Mouse (Mus musculus) forebrain, embryonic 10.5 days (tissue): ENCODE measurements at regions not wholly inside any gene's neighbourhood (a gene's known extent, or its start where the extent isn't known, plus 50 kb on each side); places are given as distances from the start of the nearest gene placed in this dataset.

Experiments used
- DNase-seq: peaks from one replicate; pipeline ENCODE4 v3.0.0-alpha.2; 2017; ENCODE audit warnings: low spot score; ENCODE audit errors: extremely low spot score
- H3K27ac ChIP-seq: fragments of 300-500 bp; sonication (generic); 2 replicates; pipeline ENCODE4 v1.5.1; 2016; ENCODE audit warnings: mild to moderate bottlenecking
- H3K27me3 ChIP-seq: fragments of 300-500 bp; sonication (generic); 2 replicates; pipeline ENCODE4 v1.6.1; 2016; ENCODE audit warnings: mild to moderate bottlenecking; ENCODE audit not compliant: poor library complexity, severe bottlenecking
- H3K36me3 ChIP-seq: fragments of 300-500 bp; sonication (generic); replicated peaks from 2 replicates; pipeline ENCODE4 v1.6.1; 2016; ENCODE audit warnings: mild to moderate bottlenecking, moderate library complexity
- H3K4me1 ChIP-seq: fragments of 300-500 bp; sonication (generic); 2 replicates; pipeline ENCODE4 v1.6.1; 2016
- H3K4me3 ChIP-seq: fragments of 300-500 bp; sonication (generic); 2 replicates; pipeline ENCODE4 v1.5.1; 2016; ENCODE audit warnings: mild to moderate bottlenecking, moderate library complexity
- H3K9me3 ChIP-seq: fragments of 300-500 bp; sonication (generic); 2 replicates; pipeline ENCODE4 v1.6.1; 2016; ENCODE audit warnings: mild to moderate bottlenecking, moderate library complexity
- WGBS: fragments of 180-500 bp; shearing (Covaris S2); methylation state at CpG from one replicate; pipeline ENCODE4 v1.1.7; 2016; 5-methylcytosine and 5-hydroxymethylcytosine counted together

- Histone ChIP-seq H3K4me3 (no peak overlapping the region), H3K4me1 (0 out of 2 replicates have a peak, but pooled peaks cover 4% of the 10 kb centered on the region), H3K27me3 (no peaks in the 10 kb centered on the region), H3K36me3 (peaks cover 9% of the 10 kb centered on the region; the same call in 1 of the 2 replicates), H3K9me3 (no peaks in the 10 kb centered on the region), H3K27ac (0 out of 2 replicates have a peak overlapping the region, but pooled peaks have one; percentile 8)
- no peak for DNase-seq
- WGBS = 85% methylated on average over 22 of the region's 22 CpGs
Observed at GRCm38 (mm10) chr17:47210441-47211196, 158.1 kb upstream of the Mrps10 start.

- no peak overlapping the region for H3K4me3 ChIP-seq
- peaks cover 4% of the 10 kb centered on the region; the same call in 1 of the 2 replicates for H3K36me3 ChIP-seq
- H3K9me3 ChIP-seq = no peaks in the 10 kb centered on the region
- no peaks in the 10 kb centered on the region for H3K27me3 ChIP-seq
- WGBS = 90% methylated on average over 16 of the region's 16 CpGs
- DNase-seq = no peak
- H3K4me1 ChIP-seq = peaks cover 18% of the 10 kb centered on the region
- H3K27ac ChIP-seq = no peak overlapping the region
Observed at GRCm38 (mm10) chr17:47208886-47209585, 159.7 kb upstream of the Mrps10 start.

- no peaks in the 10 kb centered on the region for H3K27me3 ChIP-seq
- WGBS = 96% methylated on average over 4 of the region's 4 CpGs
Observed at GRCm38 (mm10) chr17:47207471-47207870, 161.2 kb upstream of the Mrps10 start.

GRCm38 (mm10) chr17:47204470-47205162, 164.1 kb upstream of the Mrps10 start:
- WGBS = 83% methylated on average over 7 of the region's 7 CpGs
- no peak overlapping the region for H3K4me3 ChIP-seq

More at GRCm38 (mm10) chr17:47207471-47207870, 161.2 kb upstream of the Mrps10 start:
- H3K4me3 ChIP-seq = no peak overlapping the region
- no peaks in the 10 kb centered on the region for H3K36me3 ChIP-seq
- H3K4me1 ChIP-seq = peaks cover 29% of the 10 kb centered on the region
- no peaks in the 10 kb centered on the region for H3K9me3 ChIP-seq
- DNase-seq = no peak
- no peak overlapping the region for H3K27ac ChIP-seq

GRCm38 (mm10) chr17:47199206-47199605, 169.5 kb upstream of the Mrps10 start:
- H3K4me3 ChIP-seq = no peak overlapping the region
- WGBS = 68% methylated on average over 10 of the region's 10 CpGs
- H3K4me1 ChIP-seq = peaks cover 60% of the 10 kb centered on the region
- no peak for DNase-seq
- no peaks in the 10 kb centered on the region for H3K27me3 ChIP-seq
- peaks cover 8% of the 10 kb centered on the region for H3K36me3 ChIP-seq
- peak overlapping the region; percentile 67 for H3K27ac ChIP-seq
- H3K9me3 ChIP-seq = 0 out of 2 replicates have a peak, but pooled peaks cover 4% of the 10 kb centered on the region

More at GRCm38 (mm10) chr17:47204470-47205162, 164.1 kb upstream of the Mrps10 start:
- no peaks in the 10 kb centered on the region for H3K36me3 ChIP-seq
- H3K4me1 ChIP-seq = peaks cover 39% of the 10 kb centered on the region
- no peaks in the 10 kb centered on the region for H3K9me3 ChIP-seq
- H3K27me3 ChIP-seq = no peaks in the 10 kb centered on the region
- DNase-seq = no peak
- no peak overlapping the region for H3K27ac ChIP-seq

- Histone ChIP-seq H3K27ac (peak overlapping the region; percentile 32; the same call in 1 of the 2 replicates), H3K9me3 (0 out of 2 replicates have a peak, but pooled peaks cover 4% of the 10 kb centered on the region), H3K27me3 (no peaks in the 10 kb centered on the region), H3K36me3 (peaks cover 20% of the 10 kb centered on the region), H3K4me3 (no peak overlapping the region), H3K4me1 (peaks cover 51% of the 10 kb centered on the region)
- 47% methylated on average over 7 of the region's 7 CpGs for WGBS
- no peak for DNase-seq
Observed at GRCm38 (mm10) chr17:47197957-47198356, 170.7 kb upstream of the Mrps10 start.

GRCm38 (mm10) chr17:47196992-47197391, 171.7 kb upstream of the Mrps10 start:
- H3K4me1 ChIP-seq = peaks cover 43% of the 10 kb centered on the region
- H3K9me3 ChIP-seq = 0 out of 2 replicates have a peak, but pooled peaks cover 4% of the 10 kb centered on the region
- WGBS = 71% methylated on average over 6 of the region's 6 CpGs
- no peak overlapping the region for H3K4me3 ChIP-seq
- H3K36me3 ChIP-seq = peaks cover 27% of the 10 kb centered on the region
- H3K27ac ChIP-seq = peak overlapping the region; percentile 15; the same call in 1 of the 2 replicates
- H3K27me3 ChIP-seq = no peaks in the 10 kb centered on the region
- DNase-seq = no peak

GRCm38 (mm10) chr17:47195981-47196380, 172.7 kb upstream of the Mrps10 start:
- Histone ChIP-seq H3K27ac (no peak overlapping the region), H3K27me3 (no peaks in the 10 kb centered on the region), H3K4me3 (no peak overlapping the region), H3K9me3 (0 out of 2 replicates have a peak, but pooled peaks cover 4% of the 10 kb centered on the region), H3K4me1 (peaks cover 43% of the 10 kb centered on the region), H3K36me3 (peaks cover 31% of the 10 kb centered on the region)
- 76% methylated on average over 7 of the region's 7 CpGs for WGBS
- DNase-seq = no peak

- peaks cover 31% of the 10 kb centered on the region for H3K36me3 ChIP-seq
- peaks cover 51% of the 10 kb centered on the region for H3K4me1 ChIP-seq
- 94% methylated on average over 14 of the region's 14 CpGs for WGBS
- no peaks in the 10 kb centered on the region for H3K27me3 ChIP-seq
- no peak for DNase-seq
- H3K4me3 ChIP-seq = no peak overlapping the region
- H3K9me3 ChIP-seq = 0 out of 2 replicates have a peak, but pooled peaks cover 4% of the 10 kb centered on the region
- no peak overlapping the region for H3K27ac ChIP-seq
Observed at GRCm38 (mm10) chr17:47194463-47195012, 174.1 kb upstream of the Mrps10 start.

GRCm38 (mm10) chr17:47191416-47191815, 177.3 kb upstream of the Mrps10 start:
- Histone ChIP-seq H3K4me1 (peaks cover 20% of the 10 kb centered on the region), H3K27me3 (no peaks in the 10 kb centered on the region), H3K36me3 (peaks cover 31% of the 10 kb centered on the region), H3K4me3 (no peak overlapping the region), H3K27ac (no peak overlapping the region), H3K9me3 (0 out of 2 replicates have a peak, but pooled peaks cover 4% of the 10 kb centered on the region)
- 93% methylated on average over 3 of the region's 3 CpGs for WGBS
- no peak for DNase-seq

- Histone ChIP-seq H3K9me3 (0 out of 2 replicates have a peak, but pooled peaks cover 3% of the 10 kb centered on the region), H3K36me3 (peaks cover 28% of the 10 kb centered on the region), H3K27me3 (no peaks in the 10 kb centered on the region), H3K4me3 (no peak overlapping the region), H3K4me1 (peaks cover 14% of the 10 kb centered on the region), H3K27ac (no peak overlapping the region)
- 89% methylated on average over 7 of the region's 7 CpGs for WGBS
- no peak for DNase-seq
Observed at GRCm38 (mm10) chr17:47189770-47190169, 178.9 kb upstream of the Mrps10 start.

GRCm38 (mm10) chr17:47184148-47184547, 173.8 kb upstream of the Ubr2 start:
- H3K4me3 ChIP-seq = no peak overlapping the region
- H3K27ac ChIP-seq = no peak overlapping the region
- DNase-seq = no peak
- no peaks in the 10 kb centered on the region for H3K9me3 ChIP-seq
- H3K4me1 ChIP-seq = peaks cover 16% of the 10 kb centered on the region
- H3K27me3 ChIP-seq = no peaks in the 10 kb centered on the region
- H3K36me3 ChIP-seq = no peaks in the 10 kb centered on the region; the same call in 1 of the 2 replicates
- 87% methylated on average over 6 of the region's 6 CpGs for WGBS
